Mouse (Mus musculus) midbrain, embryonic 11.5 days (tissue): ENCODE data around the gene Larp6. TPM values are rescaled to one million over a fixed set of nuclear protein-coding genes. Genes with fewer than 3 reads are reported as not detected.

Experiments used
- ATAC-seq: fragments of 200-750 bp; cut with Nextera tagmentation; 2 replicates; pipeline ENCODE4 v1.8.0; 2017; ENCODE audit warnings: moderate TSS enrichment, moderate library complexity; ENCODE audit not compliant: low FRiP score
- DNase-seq: peaks from one replicate; pipeline ENCODE4 v3.0.0; 2015; ENCODE audit warnings: low spot score; ENCODE audit errors: missing footprints
- H3K27ac ChIP-seq: fragments of 300-500 bp; sonication (generic); 2 replicates; pipeline ENCODE4 v1.5.1; 2014; ENCODE audit warnings: low read depth, low read length
- H3K27me3 ChIP-seq: fragments of 300-500 bp; sonication (generic); 2 replicates; pipeline ENCODE4 v1.6.1; 2014; ENCODE audit warnings: mild to moderate bottlenecking, low read length, moderate library complexity, mixed read lengths; ENCODE audit not compliant: control insufficient read depth, insufficient read depth
- H3K36me3 ChIP-seq: fragments of 300-500 bp; sonication (generic); 2 replicates; pipeline ENCODE4 v1.6.1; 2014; ENCODE audit warnings: mild to moderate bottlenecking, low read length, moderate library complexity, mixed read lengths; ENCODE audit not compliant: control insufficient read depth, insufficient read depth
- H3K4me1 ChIP-seq: fragments of 300-500 bp; sonication (generic); 2 replicates; pipeline ENCODE4 v1.6.1; 2014; ENCODE audit warnings: low read length; ENCODE audit not compliant: control insufficient read depth, insufficient read depth
- H3K4me2 ChIP-seq: fragments of 300-500 bp; sonication (generic); 2 replicates; pipeline ENCODE4 v1.6.1; 2014; ENCODE audit warnings: mild to moderate bottlenecking, moderate library complexity
- H3K4me3 ChIP-seq: fragments of 300-500 bp; sonication (generic); 2 replicates; pipeline ENCODE4 v1.5.1; 2014; ENCODE audit warnings: low read depth, low read length
- H3K9ac ChIP-seq: fragments of 300-500 bp; sonication (generic); 2 replicates; pipeline ENCODE4 v1.6.1; 2014; ENCODE audit warnings: low read length
- H3K9me3 ChIP-seq: fragments of 300-500 bp; sonication (generic); 2 replicates; pipeline ENCODE4 v1.6.1; 2016; ENCODE audit warnings: low read length; ENCODE audit not compliant: control insufficient read depth
- WGBS: fragments of 180-500 bp; shearing (Covaris S2); extraction: QIAGEN DNeasy Blood & Tissue Kit; methylation state at CpG from one replicate; pipeline ENCODE4 v1.1.7; 2014; 5-methylcytosine and 5-hydroxymethylcytosine counted together
- polyA plus RNA-seq: library from polyadenylated mRNA; unstranded; fragments of >200 nt; fragmentation: Nextera tagmentation; extraction: Ambion mirVana; gene quantifications from 2 replicates; pipeline ENCODE4 v1.2.1, GENCODE M21; 2014

The Larp6 gene
- 2.5 and 2.9 TPM in 2 replicates for polyA plus RNA-seq

DNA sequence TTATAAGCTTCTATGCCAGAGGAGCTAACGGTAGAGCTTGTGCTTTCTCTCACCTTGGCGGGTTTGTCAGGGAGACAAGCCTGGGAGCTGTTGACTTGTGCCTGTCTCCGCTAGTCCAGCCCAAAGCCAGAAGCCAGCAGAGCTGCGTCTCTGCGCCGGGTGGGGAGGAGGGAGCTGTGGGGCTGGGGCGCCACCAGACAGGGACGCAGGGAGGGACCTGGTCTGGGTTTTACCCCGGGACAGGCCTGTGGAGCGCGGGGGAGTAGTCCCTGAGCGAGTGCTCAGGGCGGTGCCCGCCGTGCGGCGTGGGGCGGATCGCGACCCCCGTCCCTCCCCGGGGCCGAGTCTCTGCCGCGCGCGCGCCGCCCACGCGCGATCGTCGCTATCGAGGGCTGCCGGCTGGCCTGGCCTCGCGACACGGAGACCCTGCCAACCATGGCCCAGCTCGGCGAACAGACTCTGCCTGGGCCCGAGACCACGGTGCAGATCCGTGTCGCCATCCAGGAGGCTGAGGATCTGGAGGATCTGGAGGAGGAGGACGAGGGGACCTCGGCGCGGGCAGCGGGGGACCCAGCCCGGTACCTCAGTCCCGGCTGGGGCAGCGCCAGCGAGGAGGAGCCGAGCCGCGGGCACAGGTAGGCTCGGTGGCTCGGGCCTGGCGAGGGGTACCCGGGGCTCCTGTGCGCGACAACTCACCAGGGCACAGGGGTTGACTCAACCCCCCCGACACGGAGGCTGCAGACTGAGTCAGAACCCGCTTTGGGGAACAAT, at the start of gene Larp6:
Gene Larp6, plus strand, starts transcription at position 219 of the 771 bp plus-strand sequence.
- peak within 1 kb of the TSS; percentile 57 for H3K4me3 ChIP-seq
- ATAC-seq: peak; percentile 65
- no peaks in the 10 kb centered on the region for H3K9me3 ChIP-seq
- H3K27me3 ChIP-seq: no peaks in the 10 kb centered on the region
- WGBS: 2% methylated on average over 64 of the region's 66 CpGs
- H3K4me1 ChIP-seq: no peaks in the 10 kb centered on the region
- H3K9ac ChIP-seq: peak within 1 kb of the TSS; percentile 79
- H3K4me2 ChIP-seq: peak within 1 kb of the TSS; percentile 93
- no peaks in the 10 kb centered on the region for H3K36me3 ChIP-seq
- peak; percentile 92 for DNase-seq
- no peak within 1 kb of the TSS for H3K27ac ChIP-seq

DNA sequence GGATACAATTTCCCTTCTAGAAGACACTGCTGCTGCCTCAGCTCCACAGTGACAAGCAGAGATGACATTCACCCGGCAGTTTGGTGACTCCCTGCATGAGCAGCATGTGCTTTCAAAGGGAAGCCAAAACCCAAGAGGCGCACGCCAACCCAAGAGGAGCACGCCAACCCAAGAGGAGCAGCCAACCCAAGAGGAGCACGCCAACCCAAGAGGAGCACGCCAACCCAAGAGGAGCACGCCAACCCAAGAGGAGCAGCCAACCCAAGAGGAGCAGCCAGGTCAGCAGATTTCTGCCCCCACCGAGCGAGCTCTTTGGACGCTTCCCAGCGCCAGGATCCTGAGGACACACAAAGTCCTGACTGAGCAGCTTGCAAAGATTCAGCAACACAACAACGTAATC, 48.4 kb upstream of the Larp6 start:
- Histone ChIP-seq H3K27ac (no peak overlapping the region), H3K36me3 (0 out of 2 replicates have a peak, but pooled peaks cover 8% of the 10 kb centered on the region), H3K27me3 (no peaks in the 10 kb centered on the region), H3K4me1 (no peaks in the 10 kb centered on the region), H3K4me3 (no peak overlapping the region), H3K9ac (no peak overlapping the region), H3K4me2 (no peak overlapping the region), H3K9me3 (no peaks in the 10 kb centered on the region)
- 98% methylated on average over 12 of the region's 12 CpGs for WGBS
- ATAC-seq (no peak), DNase-seq (no peak)

DNA sequence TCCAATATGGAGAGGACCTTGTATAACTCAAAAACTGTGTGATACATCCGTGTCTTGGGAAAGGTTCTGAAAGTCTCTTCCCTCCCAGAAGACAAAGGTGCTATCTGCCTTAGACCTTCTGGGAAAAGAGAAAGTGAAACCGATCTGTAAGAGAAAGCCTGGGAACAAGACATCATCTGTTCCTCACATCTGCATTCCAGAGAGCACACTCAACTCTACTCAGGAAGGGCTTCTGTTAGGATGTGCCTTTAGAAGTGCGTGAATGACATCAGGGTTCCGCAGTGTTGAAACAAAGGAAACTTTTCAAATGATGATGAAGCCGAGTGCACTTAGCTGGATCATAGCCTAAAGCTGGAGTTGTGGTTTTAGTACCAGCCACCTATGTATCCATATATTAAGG, 47.9 kb upstream of the Larp6 start:
- no peak overlapping the region for H3K4me3 ChIP-seq
- ATAC-seq: no peak
- 0 out of 2 replicates have a peak, but pooled peaks cover 8% of the 10 kb centered on the region for H3K36me3 ChIP-seq
- WGBS: 91% methylated on average over 5 of the region's 5 CpGs
- H3K27ac ChIP-seq: no peak overlapping the region
- no peaks in the 10 kb centered on the region for H3K9me3 ChIP-seq
- H3K9ac ChIP-seq: no peak overlapping the region
- H3K4me2 ChIP-seq: no peak overlapping the region
- H3K4me1 ChIP-seq: no peaks in the 10 kb centered on the region
- DNase-seq: peak; percentile 37
- H3K27me3 ChIP-seq: no peaks in the 10 kb centered on the region

DNA sequence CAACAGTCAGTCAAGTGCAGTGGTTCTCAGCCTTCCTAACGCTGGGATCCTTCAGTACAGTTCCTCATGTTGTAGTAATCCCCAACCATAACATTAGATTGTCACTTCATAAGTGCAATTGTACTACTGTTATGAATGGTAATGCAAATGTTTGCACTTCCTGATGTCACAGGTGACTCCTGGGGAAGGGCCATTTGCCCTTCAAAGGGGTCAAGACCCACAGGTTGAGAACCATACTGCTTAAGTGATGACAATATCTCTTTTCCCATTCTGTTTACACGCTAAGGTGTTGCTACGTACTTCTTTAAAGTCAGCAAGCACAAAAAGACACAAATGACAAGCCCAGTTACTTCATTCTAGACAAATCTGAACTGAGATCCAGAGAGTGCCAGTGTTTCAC, 47.3 kb upstream of the Larp6 start:
- Histone ChIP-seq H3K9ac (no peak overlapping the region), H3K36me3 (0 out of 2 replicates have a peak, but pooled peaks cover 8% of the 10 kb centered on the region), H3K4me1 (no peaks in the 10 kb centered on the region), H3K4me2 (no peak overlapping the region), H3K9me3 (no peaks in the 10 kb centered on the region), H3K4me3 (no peak overlapping the region), H3K27ac (no peak overlapping the region), H3K27me3 (no peaks in the 10 kb centered on the region)
- ATAC-seq (no peak), DNase-seq (peak; percentile 62)
- WGBS: 97% methylated on average over 3 of the region's 3 CpGs

DNA sequence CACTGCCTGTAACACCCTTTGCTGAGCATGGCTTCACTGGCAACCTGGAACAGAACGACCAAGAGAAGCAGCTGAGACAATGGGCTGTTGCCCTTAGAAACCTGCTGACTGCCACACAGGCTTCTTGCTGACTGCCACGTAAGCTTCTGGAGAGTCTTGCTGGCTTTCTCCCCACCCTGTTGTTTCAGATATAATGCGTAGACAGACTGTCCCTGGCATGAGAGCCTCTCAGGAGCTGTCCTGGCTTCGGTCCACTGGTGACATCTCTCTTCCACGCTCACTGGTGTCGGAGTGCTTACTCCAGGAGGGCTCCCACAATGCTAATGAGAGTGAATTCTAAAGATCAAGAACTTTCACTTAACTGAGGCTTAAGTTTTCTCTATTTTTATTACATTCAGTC, 43.9 kb upstream of the Larp6 start:
- no peaks in the 10 kb centered on the region for H3K4me1 ChIP-seq
- H3K27me3 ChIP-seq: no peaks in the 10 kb centered on the region
- no peak overlapping the region for H3K9ac ChIP-seq
- H3K27ac ChIP-seq: no peak overlapping the region
- H3K4me3 ChIP-seq: no peak overlapping the region
- no peak overlapping the region for H3K4me2 ChIP-seq
- ATAC-seq (no peak), DNase-seq (no peak)
- 0 out of 2 replicates have a peak, but pooled peaks cover 8% of the 10 kb centered on the region for H3K36me3 ChIP-seq
- 85% methylated on average over 6 of the region's 6 CpGs for WGBS
- no peaks in the 10 kb centered on the region for H3K9me3 ChIP-seq

DNA sequence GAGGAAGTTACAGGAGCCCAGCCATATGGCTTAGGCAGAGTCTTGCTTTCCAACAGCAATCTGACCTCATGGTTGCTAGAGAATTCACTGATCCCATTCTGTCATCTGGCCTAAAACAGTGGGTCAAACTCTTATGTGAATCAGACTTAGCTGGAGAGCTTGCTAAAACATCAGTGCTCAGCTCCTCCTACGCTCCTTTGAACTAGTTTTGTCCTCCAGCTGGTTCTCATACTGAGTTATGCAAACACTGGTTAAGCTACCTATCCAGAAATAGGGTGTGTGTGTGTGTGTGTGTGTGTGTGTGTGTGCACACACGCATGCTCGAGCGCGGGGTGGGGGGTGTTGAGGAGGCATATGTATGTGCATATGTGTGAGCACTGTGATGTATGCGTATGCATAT, 40.2 kb upstream of the Larp6 start:
- Histone ChIP-seq H3K36me3 (0 out of 2 replicates have a peak, but pooled peaks cover 4% of the 10 kb centered on the region), H3K4me2 (no peak overlapping the region)

DNA sequence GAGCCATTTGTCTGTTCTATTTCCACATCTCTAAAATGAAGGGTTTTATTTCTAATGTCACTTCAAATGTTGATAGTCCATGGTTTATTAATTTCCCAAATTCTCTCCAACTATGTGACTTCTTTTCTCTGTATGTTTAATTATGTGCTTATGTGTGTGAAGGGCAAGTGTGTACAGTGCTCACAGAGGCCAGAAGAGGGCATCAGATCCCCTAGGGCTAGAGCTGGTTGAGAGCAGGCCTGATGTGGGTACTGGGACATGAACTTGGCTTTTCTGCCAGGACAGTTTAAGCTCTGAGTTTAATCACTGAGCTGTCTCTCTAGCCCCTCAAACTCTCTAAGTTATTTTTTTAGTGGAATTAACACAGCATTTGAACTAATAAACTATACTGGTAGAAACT, 38.0 kb upstream of the Larp6 start:
- DNase-seq (no peak), ATAC-seq (no peak)
- H3K27me3 ChIP-seq: no peaks in the 10 kb centered on the region
- no peaks in the 10 kb centered on the region for H3K4me1 ChIP-seq
- no peak overlapping the region for H3K27ac ChIP-seq
- no peak overlapping the region for H3K4me3 ChIP-seq
- H3K9ac ChIP-seq: no peak overlapping the region
- peaks cover 5% of the 10 kb centered on the region; the same call in 1 of the 2 replicates for H3K36me3 ChIP-seq
- H3K4me2 ChIP-seq: no peak overlapping the region
- no peaks in the 10 kb centered on the region for H3K9me3 ChIP-seq

More for the DNA sequence above, 40.2 kb upstream of the Larp6 start:
- Histone ChIP-seq H3K9me3 (no peaks in the 10 kb centered on the region), H3K27me3 (no peaks in the 10 kb centered on the region), H3K4me1 (no peaks in the 10 kb centered on the region), H3K9ac (no peak overlapping the region), H3K27ac (no peak overlapping the region), H3K4me3 (no peak overlapping the region)
- WGBS: 94% methylated on average over 6 of the region's 6 CpGs
- DNase-seq: no peak
- ATAC-seq: no peak

DNA sequence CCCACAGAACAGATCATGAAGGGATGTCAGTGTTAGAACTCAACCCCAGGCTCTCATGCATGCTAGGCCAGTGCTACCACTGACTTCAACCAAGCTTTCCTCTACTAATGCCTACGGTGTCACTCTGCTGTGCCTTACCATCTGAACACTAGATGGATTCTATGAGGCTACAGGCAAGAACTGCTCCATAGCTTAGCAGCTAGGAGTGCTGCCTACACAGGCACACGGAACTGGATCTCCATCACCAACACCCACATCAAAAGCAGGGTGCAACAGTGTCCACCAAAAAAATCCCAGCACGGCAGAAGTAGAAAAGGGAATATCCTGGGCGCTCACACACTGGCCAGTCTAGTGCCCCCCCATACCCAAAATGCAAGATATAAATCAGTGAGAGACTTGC, 36.4 kb upstream of the Larp6 start:
- 90% methylated on average over 4 of the region's 4 CpGs for WGBS
- Histone ChIP-seq H3K36me3 (peaks cover 5% of the 10 kb centered on the region; the same call in 1 of the 2 replicates), H3K27me3 (no peaks in the 10 kb centered on the region), H3K4me1 (no peaks in the 10 kb centered on the region), H3K9me3 (no peaks in the 10 kb centered on the region), H3K9ac (no peak overlapping the region), H3K4me3 (no peak overlapping the region), H3K4me2 (no peak overlapping the region), H3K27ac (no peak overlapping the region)
- ATAC-seq: no peak
- no peak for DNase-seq

DNA sequence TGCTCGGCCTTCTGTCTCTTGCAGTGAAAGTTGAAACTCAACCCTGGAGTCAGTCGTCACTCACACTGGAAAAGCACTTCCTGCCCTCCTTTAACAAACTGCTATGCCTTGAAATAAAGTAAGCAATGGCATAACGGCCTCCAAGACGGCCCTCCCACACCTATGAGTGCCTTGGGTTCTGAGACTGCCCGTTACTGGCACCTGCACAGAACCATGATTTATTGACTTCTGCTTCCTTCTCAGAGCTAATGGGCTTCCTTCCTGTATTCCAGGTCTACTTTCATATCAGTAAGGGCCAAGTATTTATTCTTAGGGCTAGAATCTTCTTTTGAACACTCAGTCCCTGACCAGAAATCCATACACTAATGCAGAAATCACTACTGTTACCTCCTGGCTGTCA, 33.9 kb upstream of the Larp6 start:
- Histone ChIP-seq H3K27ac (no peak overlapping the region), H3K36me3 (peaks cover 9% of the 10 kb centered on the region), H3K4me2 (no peak overlapping the region), H3K27me3 (no peaks in the 10 kb centered on the region), H3K4me3 (no peak overlapping the region), H3K9ac (no peak overlapping the region), H3K4me1 (no peaks in the 10 kb centered on the region), H3K9me3 (no peaks in the 10 kb centered on the region)
- no peak for DNase-seq
- ATAC-seq: no peak
- WGBS: 84% methylated on average over 5 of the region's 5 CpGs
